Mouse (Mus musculus) heart, postnatal 0 days (tissue): ENCODE data around the gene Tmem79. TPM values are rescaled to one million over a fixed set of nuclear protein-coding genes. Genes with fewer than 3 reads are reported as not detected.
"Not testable (repeated sequence)": the region's sequence is repeated elsewhere in the genome, so short reads cannot be mapped to it uniquely, and the experiment has no call there.

Experiments used
- ATAC-seq: fragments of 200-750 bp; cut with Nextera tagmentation; 2 replicates; pipeline ENCODE4 v1.8.0; 2017; ENCODE audit warnings: low read depth, moderate number of reproducible peaks, moderate library complexity; ENCODE audit not compliant: insufficient read depth
- DNase-seq: peaks from one replicate; pipeline ENCODE4 v3.0.0-alpha.2; 2016; ENCODE audit warnings: low spot score
- H3K27ac ChIP-seq: fragments of 300-500 bp; sonication (generic); 2 replicates; pipeline ENCODE4 v1.5.1; 2014; ENCODE audit warnings: low read depth, mild to moderate bottlenecking
- H3K27me3 ChIP-seq: fragments of 300-500 bp; sonication (generic); 2 replicates; pipeline ENCODE4 v1.6.1; 2014; ENCODE audit warnings: low read length, mixed read lengths; ENCODE audit not compliant: control insufficient read depth, insufficient read depth
- H3K36me3 ChIP-seq: fragments of 300-500 bp; sonication (generic); replicated peaks from 2 replicates; pipeline ENCODE4 v1.6.1; 2014; ENCODE audit warnings: low read length, mixed read lengths; ENCODE audit not compliant: control insufficient read depth, insufficient read depth
- H3K4me1 ChIP-seq: fragments of 300-500 bp; sonication (generic); 2 replicates; pipeline ENCODE4 v1.6.1; 2014; ENCODE audit warnings: antibody characterized with exemption; ENCODE audit not compliant: control insufficient read depth, insufficient read depth
- H3K4me2 ChIP-seq: fragments of 300-500 bp; sonication (generic); 2 replicates; pipeline ENCODE4 v1.6.1; 2014; ENCODE audit warnings: low read depth, mild to moderate bottlenecking, low read length, moderate library complexity
- H3K4me3 ChIP-seq: fragments of 300-500 bp; sonication (generic); 2 replicates; pipeline ENCODE4 v1.5.1; 2014; ENCODE audit warnings: low read depth, low read length
- H3K9ac ChIP-seq: fragments of 300-500 bp; sonication (generic); replicated peaks from 2 replicates; pipeline ENCODE4 v1.6.1; 2014; ENCODE audit warnings: low read depth, low read length, mixed read lengths
- H3K9me3 ChIP-seq: fragments of 300-500 bp; sonication (generic); replicated peaks from 2 replicates; pipeline ENCODE4 v1.6.1; 2016; ENCODE audit warnings: low read length; ENCODE audit not compliant: control insufficient read depth
- CTCF ChIP-seq: IDR thresholded peaks from 2 replicates; pipeline ENCODE4 v1.5.1; 2016; ENCODE audit warnings: antibody characterized with exemption, control low read depth, low read depth
- EP300 ChIP-seq: IDR thresholded peaks from 2 replicates; pipeline ENCODE4 v1.6.1; 2016; ENCODE audit warnings: antibody characterized with exemption, low read depth
- WGBS: fragments of 180-500 bp; shearing (Covaris S2); extraction: QIAGEN DNeasy Blood & Tissue Kit; methylation state at CpG from one replicate; pipeline ENCODE4 v1.1.7; 2014; 5-methylcytosine and 5-hydroxymethylcytosine counted together
- polyA plus RNA-seq: library from polyadenylated mRNA; unstranded; fragments of >200 nt; fragmentation: Nextera tagmentation; extraction: Ambion mirVana; gene quantifications from 2 replicates; pipeline ENCODE4 v1.2.1, GENCODE M21; 2015
- total RNA-seq: library from RNA; depleted of rRNA; stranded (reverse); fragments of >200 nt; gene quantifications from 2 replicates; pipeline ENCODE4 v1.2.3, GENCODE M21; 2014; ENCODE audit warnings: low replicate concordance; rRNA removed

Gene Tmem79
- total RNA-seq (0.27 and 3.7 TPM in 2 replicates), polyA plus RNA-seq (1.3 and 1.6 TPM in 2 replicates)

DNA sequence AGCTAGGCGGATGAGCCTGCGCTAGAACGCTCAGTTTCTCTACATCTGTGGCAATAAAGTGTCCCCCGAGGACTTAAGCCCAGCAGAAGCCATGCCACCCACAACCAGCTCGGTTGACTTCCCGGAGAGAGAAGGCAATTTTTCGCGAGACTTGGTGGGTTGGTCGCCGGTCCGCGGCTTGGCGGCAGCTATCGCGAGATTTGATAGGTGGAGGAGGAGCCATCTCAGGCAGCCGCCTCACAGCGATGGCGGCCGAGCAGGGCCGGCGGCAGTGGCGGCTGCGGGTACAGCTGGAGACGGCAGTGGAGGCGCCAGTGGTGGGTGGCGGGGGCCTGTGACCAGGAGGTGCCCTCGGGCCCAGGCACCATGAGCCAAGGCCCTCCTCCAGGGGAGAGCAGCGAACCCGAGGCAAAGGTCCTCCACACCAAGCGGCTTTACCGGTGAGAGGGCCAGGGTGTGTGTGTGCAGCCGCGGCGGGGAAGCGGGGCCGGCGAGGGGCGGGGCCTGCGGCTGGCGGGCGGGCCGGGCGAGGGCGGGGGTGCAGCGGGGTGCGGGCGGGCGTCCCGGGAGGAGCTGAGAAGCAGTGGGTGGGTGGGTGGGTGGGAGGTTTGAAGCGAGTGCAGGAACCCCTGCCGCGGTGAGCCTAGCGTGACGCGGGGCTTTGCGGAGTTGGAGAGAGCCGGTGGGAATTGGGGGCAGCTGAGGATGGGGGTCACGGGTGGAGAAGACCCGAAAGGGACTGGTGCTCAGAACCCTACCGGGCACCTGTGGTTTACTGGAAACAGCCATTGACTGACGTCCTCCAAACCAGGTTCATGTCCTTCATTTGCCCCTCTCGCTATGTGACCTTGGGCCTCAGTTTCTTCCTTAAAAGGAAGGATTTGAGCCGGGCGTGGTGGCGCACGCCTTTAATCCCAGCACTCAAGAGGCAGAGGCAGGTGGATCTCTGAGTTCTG, at the start of gene Tmem79, which contains the start of gene Smg5:
TSS of gene Tmem79 (minus strand) at position 91 of the 956 bp plus-strand sequence.
TSS of gene Smg5 (plus strand) at position 203 of the 956 bp plus-strand sequence.
- Histone ChIP-seq H3K4me1 (peaks cover 17% of the 10 kb centered on the region), H3K4me2 (peak within 1 kb of the TSS; percentile 86), H3K36me3 (peaks cover 5% of the 10 kb centered on the region; the same call in 1 of the 2 replicates), H3K27ac (peak within 1 kb of the TSS; percentile 98), H3K9me3 (no peaks in the 10 kb centered on the region), H3K4me3 (peak within 1 kb of the TSS; percentile 96), H3K9ac (peak within 1 kb of the TSS; percentile 95), H3K27me3 (no peaks in the 10 kb centered on the region)
- DNase-seq (peak; percentile 95), ATAC-seq (peak; percentile 94)
- TF ChIP-seq EP300 (peak; percentile 89), CTCF (no peak)
- WGBS: 1% methylated on average over 64 of the region's 66 CpGs

GRCm38 (mm10) chr3:88384364-88384763, 48.4 kb upstream of the Tmem79 start, which contains the start of gene Bglap:
TSS of gene Bglap (minus strand) at chr3:88384464.
- no peak within 1 kb of the TSS for H3K9ac ChIP-seq
- TF ChIP-seq CTCF: no peak
- H3K4me3 ChIP-seq: no peak within 1 kb of the TSS

GRCm38 (mm10) chr3:88382383-88382782, 46.4 kb upstream of the Tmem79 start:
- not testable (repeated sequence) for H3K4me3 ChIP-seq, H3K4me2 ChIP-seq, H3K27ac ChIP-seq, H3K9me3 ChIP-seq, H3K27me3 ChIP-seq, H3K9ac ChIP-seq, H3K4me1 ChIP-seq, H3K36me3 ChIP-seq, DNase-seq, ATAC-seq
- 33% methylated on average over 1 of the region's 7 CpGs for WGBS

More at GRCm38 (mm10) chr3:88384364-88384763, 48.4 kb upstream of the Tmem79 start, which contains the start of gene Bglap:
- no peak for DNase-seq
- Histone ChIP-seq H3K4me2 (no peak within 1 kb of the TSS), H3K27me3 (no peaks in the 10 kb centered on the region), H3K9me3 (no peaks in the 10 kb centered on the region), H3K27ac (no peak within 1 kb of the TSS), H3K4me1 (no peaks in the 10 kb centered on the region), H3K36me3 (no peaks in the 10 kb centered on the region)
- 67% methylated on average over 5 of the region's 5 CpGs for WGBS
- ATAC-seq: no peak

DNA sequence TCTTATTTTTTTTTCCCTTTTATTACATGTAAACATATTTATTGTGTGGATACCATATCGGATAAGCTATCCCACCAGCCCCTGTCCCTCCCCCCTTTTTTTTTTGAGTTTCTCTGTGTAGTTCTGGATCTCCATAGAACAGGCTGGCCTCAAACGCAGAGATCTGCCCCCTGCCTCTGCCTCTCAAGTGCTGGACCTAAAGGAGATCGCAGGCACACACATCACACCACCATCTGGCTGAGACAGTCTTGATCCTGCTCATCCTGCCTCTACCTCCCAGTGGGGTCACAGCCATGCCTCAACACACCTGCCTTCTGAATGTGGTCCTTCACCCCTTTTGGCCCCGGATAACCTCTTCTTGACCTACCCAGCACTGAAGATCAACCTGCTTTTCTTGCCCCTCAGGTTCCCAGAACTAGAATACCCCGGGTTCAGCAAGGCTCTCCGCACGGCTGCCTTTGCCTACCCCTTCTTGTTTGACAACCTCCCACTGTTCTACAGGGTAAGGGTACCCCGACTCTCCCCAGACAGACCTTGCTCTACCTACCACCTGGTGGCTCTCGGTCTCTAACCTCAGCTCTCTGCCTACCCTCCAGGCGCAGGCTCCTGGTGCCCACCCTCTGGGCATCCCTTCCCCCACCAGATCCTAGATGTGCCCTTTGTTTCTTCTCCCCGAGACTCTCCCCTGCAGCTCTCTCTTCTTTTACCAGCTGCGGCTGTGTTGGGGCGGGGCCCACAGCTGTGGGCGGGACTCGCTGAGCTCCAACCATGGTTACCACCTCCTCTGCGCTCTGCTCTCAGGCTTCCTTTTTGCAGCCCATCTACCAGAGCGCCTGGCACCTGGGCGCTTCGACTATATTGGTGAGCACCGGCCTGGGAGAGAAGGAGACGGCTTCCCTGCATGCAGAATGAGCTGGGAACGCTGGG, 45.7 kb upstream of the Tmem79 start:
- H3K4me1 ChIP-seq, H3K36me3 ChIP-seq, H3K27ac ChIP-seq, H3K9ac ChIP-seq, H3K4me3 ChIP-seq, H3K4me2 ChIP-seq, H3K27me3 ChIP-seq, DNase-seq, H3K9me3 ChIP-seq: not testable (repeated sequence)
- 0 out of 2 replicates have a peak, but pooled peaks have one; percentile 31 for ATAC-seq
- 15% methylated on average over 17 of the region's 22 CpGs for WGBS

DNA sequence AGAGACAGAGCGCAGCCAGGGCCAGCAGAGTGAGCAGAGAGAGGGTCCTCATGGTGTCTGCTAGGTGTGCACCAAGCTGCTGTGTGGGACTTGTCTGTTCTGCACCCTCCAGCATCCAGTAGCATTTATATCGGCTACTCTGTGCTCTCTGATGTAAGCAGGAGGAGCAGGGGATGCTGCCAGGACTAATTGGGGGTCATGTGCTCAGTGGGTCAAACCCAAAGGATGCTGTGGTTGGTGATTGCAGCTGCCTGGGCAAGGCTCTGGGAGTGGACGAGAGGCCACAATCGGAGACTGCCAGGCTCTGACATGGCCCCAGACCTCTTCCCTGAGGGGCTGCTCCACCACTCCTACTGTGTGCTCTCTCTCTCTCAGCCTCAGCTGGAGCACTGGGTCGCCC, 42.7 kb upstream of the Tmem79 start, which contains the start of gene Bglap2:
TSS of gene Bglap2 (minus strand) at position 101 of the 400 bp plus-strand sequence.
- H3K4me3 ChIP-seq, H3K4me2 ChIP-seq, ATAC-seq, H3K27me3 ChIP-seq, H3K9ac ChIP-seq, H3K4me1 ChIP-seq, H3K36me3 ChIP-seq, H3K27ac ChIP-seq, DNase-seq, H3K9me3 ChIP-seq: not testable (repeated sequence)
- 75% methylated on average over 4 of the region's 5 CpGs for WGBS

GRCm38 (mm10) chr3:88376644-88377043, 40.7 kb upstream of the Tmem79 start:
- DNase-seq, H3K9ac ChIP-seq, H3K36me3 ChIP-seq, H3K4me1 ChIP-seq, H3K27ac ChIP-seq, H3K4me3 ChIP-seq, H3K27me3 ChIP-seq, H3K9me3 ChIP-seq: not testable (repeated sequence)
- ATAC-seq: peak; percentile 28; the same call in 1 of the 2 replicates
- H3K4me2 ChIP-seq: peak overlapping the region; percentile 33
- WGBS: 12% methylated on average over 5 of the region's 7 CpGs

DNA sequence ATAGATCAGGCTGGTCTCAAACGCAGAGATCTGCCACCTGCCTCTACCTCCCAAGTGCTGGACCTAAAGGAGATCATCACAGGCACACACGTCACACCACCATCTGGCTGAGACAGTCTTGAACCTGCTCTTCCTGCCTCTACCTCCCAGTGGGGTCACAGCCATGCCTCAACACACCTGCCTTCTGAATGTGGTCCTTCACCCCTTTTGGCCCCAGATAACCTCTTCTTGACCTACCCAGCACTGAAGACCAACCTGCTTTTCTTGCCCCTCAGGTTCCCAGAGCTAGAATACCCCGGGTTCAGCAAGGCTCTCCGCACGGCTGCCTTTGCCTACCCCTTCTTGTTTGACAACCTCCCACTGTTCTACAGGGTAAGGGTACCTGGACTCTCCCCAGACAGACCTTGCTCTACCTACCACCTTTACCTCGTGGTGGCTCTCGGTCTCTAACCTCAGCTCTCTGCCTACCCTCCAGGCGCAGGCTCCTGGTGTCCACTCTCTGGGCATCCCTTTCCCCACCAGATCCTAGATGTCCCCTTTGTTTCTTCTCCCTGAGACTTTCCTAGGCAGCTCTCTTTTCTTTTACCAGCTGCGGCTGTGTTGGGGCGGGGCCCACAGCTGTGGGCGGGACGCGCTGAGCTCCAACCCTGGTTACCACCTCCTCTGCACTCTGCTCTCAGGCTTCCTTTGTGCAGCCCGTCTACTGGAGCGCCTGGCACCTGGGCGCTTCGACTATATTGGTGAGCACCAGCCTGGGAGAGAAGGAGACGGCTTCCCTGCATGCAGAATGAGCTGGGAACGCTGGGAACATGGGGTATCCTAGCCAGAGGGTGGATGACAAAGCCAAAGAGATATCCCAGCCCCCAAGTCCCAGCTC, 40.0 kb upstream of the Tmem79 start:
- DNase-seq (peak; percentile 35), ATAC-seq (peak; percentile 85)
- not testable (repeated sequence) for H3K36me3 ChIP-seq, H3K27ac ChIP-seq, H3K4me1 ChIP-seq, H3K27me3 ChIP-seq, H3K4me3 ChIP-seq, H3K9ac ChIP-seq, H3K9me3 ChIP-seq
- H3K4me2 ChIP-seq: peak overlapping the region; percentile 33
- WGBS: 12% methylated on average over 16 of the region's 19 CpGs
